Mouse (Mus musculus): ENCODE results near the gene Prkd2. TPM values are rescaled to one million over a fixed set of nuclear protein-coding genes. Genes with fewer than 3 reads are reported as not detected.
A peak's percentile ranks its signal among the peaks of the same experiment; 100 is the strongest.

Gene Prkd2
- polyA plus RNA-seq, 1 experiment: 5.5 TPM

DNA sequence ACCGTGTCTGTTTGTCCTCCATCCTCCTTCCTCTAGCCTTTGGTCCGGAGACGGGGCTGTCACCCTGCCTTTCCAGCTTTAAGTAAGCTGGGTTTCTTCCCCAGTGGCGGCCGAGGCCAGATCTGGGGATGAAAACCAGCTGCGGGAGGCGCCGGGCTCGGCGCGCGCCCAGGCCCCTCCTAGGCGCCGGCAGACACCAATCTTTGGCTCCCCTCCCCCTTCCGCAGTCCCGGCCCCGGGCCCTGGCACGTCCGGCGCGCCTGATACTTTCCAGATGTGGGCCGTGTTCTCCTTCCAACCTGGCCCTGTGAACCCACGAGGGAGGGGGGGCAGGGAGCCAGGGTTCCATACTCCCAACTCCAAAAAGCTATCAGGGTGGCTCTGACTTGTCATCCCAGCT lies 48.2 kb downstream of the Prkd2 start:
- Histone ChIP-seq H3ac (ENCODE audit: control insufficient read depth, insufficient read length, low read depth) (no peak overlapping the region), H3K27me3 (ENCODE audit: control insufficient read depth, insufficient read depth, insufficient read length) (no peaks in the 10 kb centered on the region), H3K36me3 (ENCODE audit: control insufficient read depth, insufficient read depth) (no peaks in the 10 kb centered on the region), H3K79me2 (ENCODE audit: control insufficient read depth, insufficient read depth) (no peaks in the 10 kb centered on the region), H3K4me3 (ENCODE audit: insufficient read depth, poor library complexity, severe bottlenecking) (no peak overlapping the region), H3K79me3 (ENCODE audit: low read depth) (no peaks in the 10 kb centered on the region)
- no peak for TF ChIP-seq CEBPB (IDR thresholded peaks at IDR 0.05; ENCODE audit: low read depth)
- TF ChIP-seq FOSL1 (IDR thresholded peaks at IDR 0.05; ENCODE audit: insufficient read depth, low read length, poor library complexity, severe bottlenecking): no peak
- TF ChIP-seq CTCF (IDR thresholded peaks at IDR 0.05; ENCODE audit: control insufficient read depth, insufficient read depth, insufficient read length): no peak
- TF ChIP-seq MAX (IDR thresholded peaks at IDR 0.05): no peak
- TF ChIP-seq USF1 (IDR thresholded peaks at IDR 0.05; ENCODE audit: low read depth): no peak
- TF ChIP-seq MYOD1 (IDR thresholded peaks at IDR 0.05; ENCODE audit: control insufficient read depth, insufficient read length, low read depth): no peak
- no peak for TF ChIP-seq MYOG (IDR thresholded peaks at IDR 0.05; ENCODE audit: control insufficient read depth, extremely low read depth, insufficient read length)

DNA sequence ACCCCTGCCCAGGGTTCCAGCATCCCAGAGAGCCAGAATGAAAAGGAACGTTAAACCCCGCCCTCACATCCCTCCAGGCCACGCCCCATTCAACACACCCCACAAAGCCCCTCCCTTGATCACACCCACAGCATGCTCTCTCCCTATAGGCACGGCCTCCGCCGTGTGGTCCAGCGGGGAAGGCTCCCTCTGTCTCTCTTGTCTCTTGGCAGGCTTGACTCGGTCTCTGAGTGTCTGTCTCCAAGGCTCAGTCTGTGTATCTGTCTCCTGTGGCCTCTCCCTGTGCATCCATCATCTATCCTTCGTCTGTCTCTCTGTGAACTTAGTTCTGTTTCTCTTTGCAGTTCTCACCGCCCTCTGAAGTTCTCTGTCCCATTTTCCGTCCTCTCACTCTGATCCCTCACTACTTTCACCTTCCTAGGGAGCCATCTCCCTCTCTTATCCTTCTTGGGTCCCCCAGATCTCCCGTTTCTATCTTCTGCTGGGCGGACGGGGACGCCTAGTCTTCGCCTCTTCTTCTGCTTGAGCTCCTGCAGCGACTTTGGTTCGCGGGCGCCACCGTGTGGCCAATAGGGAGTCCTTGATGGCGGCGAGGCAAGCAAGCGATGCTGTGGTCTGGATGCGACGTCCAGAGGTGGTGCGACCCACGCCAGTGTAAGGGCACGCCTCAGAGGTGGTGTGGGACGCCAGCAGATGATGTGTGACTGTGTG lies 49.1 kb downstream of the Prkd2 start, which contains the start of gene Gng8:
Gene Gng8 (plus strand): TSS at position 146 of the 711 bp plus-strand sequence.
- Histone ChIP-seq H3K79me2 (ENCODE audit: control insufficient read depth, insufficient read depth) (no peaks in the 10 kb centered on the region), H3K27me3 (ENCODE audit: control insufficient read depth, insufficient read depth, insufficient read length) (no peaks in the 10 kb centered on the region), H3K36me3 (ENCODE audit: control insufficient read depth, insufficient read depth) (no peaks in the 10 kb centered on the region), H3ac (ENCODE audit: control insufficient read depth, insufficient read length, low read depth) (peak within 1 kb of the TSS; percentile 27), H3K4me3 (ENCODE audit: insufficient read depth, poor library complexity, severe bottlenecking) (peak within 1 kb of the TSS; percentile 29), H3K79me3 (ENCODE audit: low read depth) (no peaks in the 10 kb centered on the region)
- TF ChIP-seq FOSL1 (IDR thresholded peaks at IDR 0.05; ENCODE audit: insufficient read depth, low read length, poor library complexity, severe bottlenecking) (no peak), MYOD1 (IDR thresholded peaks at IDR 0.05; ENCODE audit: control insufficient read depth, insufficient read length, low read depth) (no peak), MAX (IDR thresholded peaks at IDR 0.05) (no peak), CEBPB (IDR thresholded peaks at IDR 0.05; ENCODE audit: low read depth) (no peak), MYOG (IDR thresholded peaks at IDR 0.05; ENCODE audit: control insufficient read depth, extremely low read depth, insufficient read length) (no peak), USF1 (IDR thresholded peaks at IDR 0.05; ENCODE audit: low read depth) (no peak), CTCF (IDR thresholded peaks at IDR 0.05; ENCODE audit: control insufficient read depth, insufficient read depth, insufficient read length) (peak; percentile 93)

DNA sequence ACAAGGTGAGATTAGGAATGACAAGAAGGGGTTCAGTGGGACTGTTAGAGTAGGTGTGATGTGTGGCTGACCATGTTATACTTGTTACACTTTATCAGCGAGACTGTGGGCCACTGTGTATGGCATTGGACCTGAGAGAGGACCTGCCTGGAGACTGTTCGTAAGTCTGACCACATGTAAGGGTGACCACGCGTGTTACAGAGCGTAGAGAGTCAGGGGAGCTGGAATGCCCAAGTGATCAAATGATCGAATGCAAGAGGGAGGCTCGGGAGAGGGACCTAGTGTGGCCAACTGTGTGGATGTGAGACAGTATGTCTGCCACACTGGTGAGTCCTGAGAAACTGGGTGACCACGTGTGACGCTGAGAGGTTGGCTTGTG lies 49.6 kb downstream of the Prkd2 start:
- H3ac ChIP-seq (ENCODE audit: control insufficient read depth, insufficient read length, low read depth): peak overlapping the region; percentile 27
- no peaks in the 10 kb centered on the region for H3K79me2 ChIP-seq (ENCODE audit: control insufficient read depth, insufficient read depth)
- H3K36me3 ChIP-seq (ENCODE audit: control insufficient read depth, insufficient read depth): no peaks in the 10 kb centered on the region
- no peaks in the 10 kb centered on the region for H3K79me3 ChIP-seq (ENCODE audit: low read depth)
- TF ChIP-seq CEBPB (IDR thresholded peaks at IDR 0.05; ENCODE audit: low read depth): no peak
- H3K4me3 ChIP-seq (ENCODE audit: insufficient read depth, poor library complexity, severe bottlenecking): no peak overlapping the region
- no peaks in the 10 kb centered on the region for H3K27me3 ChIP-seq (ENCODE audit: control insufficient read depth, insufficient read depth, insufficient read length)

DNA sequence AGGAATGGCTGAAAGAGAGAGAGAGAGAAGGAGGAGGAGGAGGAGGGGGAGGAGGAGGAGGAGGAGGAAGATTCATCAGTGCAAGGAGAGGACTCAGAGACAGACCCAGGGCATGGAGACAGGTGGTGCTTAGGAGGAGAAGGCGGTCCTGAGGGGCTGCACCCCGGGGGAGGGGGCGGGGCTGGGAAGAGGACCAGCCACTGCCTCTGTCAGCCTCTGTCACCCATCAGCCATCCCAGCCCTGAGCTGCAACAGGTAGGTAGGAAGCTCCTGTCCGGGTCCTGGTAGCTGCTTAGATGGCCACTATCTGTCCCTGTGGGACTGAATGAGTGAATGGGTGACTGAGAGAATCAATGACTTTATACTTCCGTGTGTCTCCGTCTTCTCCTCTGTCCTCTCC lies 50.9 kb downstream of the Prkd2 start:
- H3K4me3 ChIP-seq (ENCODE audit: insufficient read depth, poor library complexity, severe bottlenecking): no peak overlapping the region
- no peak overlapping the region for H3ac ChIP-seq (ENCODE audit: control insufficient read depth, insufficient read length, low read depth)
- no peaks in the 10 kb centered on the region for H3K79me3 ChIP-seq (ENCODE audit: low read depth)
- H3K36me3 ChIP-seq (ENCODE audit: control insufficient read depth, insufficient read depth): no peaks in the 10 kb centered on the region
- no peak for TF ChIP-seq CEBPB (IDR thresholded peaks at IDR 0.05; ENCODE audit: low read depth)
- no peak for TF ChIP-seq MYOG (IDR thresholded peaks at IDR 0.05; ENCODE audit: control insufficient read depth, extremely low read depth, insufficient read length)
- no peaks in the 10 kb centered on the region for H3K79me2 ChIP-seq (ENCODE audit: control insufficient read depth, insufficient read depth)
- no peaks in the 10 kb centered on the region for H3K27me3 ChIP-seq (ENCODE audit: control insufficient read depth, insufficient read depth, insufficient read length)

DNA sequence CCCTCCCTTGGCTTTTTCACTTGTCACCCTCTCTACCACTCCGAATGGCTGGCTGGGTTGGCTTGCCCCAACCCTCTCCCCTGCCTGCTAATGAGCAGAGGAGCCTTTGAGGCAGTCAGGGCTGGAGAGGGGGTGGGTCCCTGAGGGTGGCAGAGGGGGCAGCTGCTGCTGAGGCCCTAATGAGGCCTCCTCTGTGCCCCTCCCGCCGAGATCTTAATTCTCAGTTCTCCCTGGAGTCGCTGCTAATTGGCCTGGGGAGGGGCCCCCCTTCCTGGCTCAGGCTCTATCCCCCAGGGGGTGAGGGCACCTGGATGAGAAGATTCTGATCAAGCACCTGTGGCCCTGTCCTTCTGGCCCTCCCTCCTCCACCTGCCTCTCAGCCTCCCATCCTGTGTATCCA lies 51.6 kb downstream of the Prkd2 start:
- no peaks in the 10 kb centered on the region for H3K79me3 ChIP-seq (ENCODE audit: low read depth)
- H3K36me3 ChIP-seq (ENCODE audit: control insufficient read depth, insufficient read depth): no peaks in the 10 kb centered on the region
- no peaks in the 10 kb centered on the region for H3K79me2 ChIP-seq (ENCODE audit: control insufficient read depth, insufficient read depth)
- H3K4me3 ChIP-seq (ENCODE audit: insufficient read depth, poor library complexity, severe bottlenecking): peak overlapping the region; percentile 2
- no peak overlapping the region for H3ac ChIP-seq (ENCODE audit: control insufficient read depth, insufficient read length, low read depth)
- no peaks in the 10 kb centered on the region for H3K27me3 ChIP-seq (ENCODE audit: control insufficient read depth, insufficient read depth, insufficient read length)
- TF ChIP-seq MYOG (IDR thresholded peaks at IDR 0.05; ENCODE audit: control insufficient read depth, extremely low read depth, insufficient read length) (no peak), FOSL1 (IDR thresholded peaks at IDR 0.05; ENCODE audit: insufficient read depth, low read length, poor library complexity, severe bottlenecking) (no peak), MYOD1 (IDR thresholded peaks at IDR 0.05; ENCODE audit: control insufficient read depth, insufficient read length, low read depth) (no peak), CEBPB (IDR thresholded peaks at IDR 0.05; ENCODE audit: low read depth) (no peak), CTCF (IDR thresholded peaks at IDR 0.05; ENCODE audit: control insufficient read depth, insufficient read depth, insufficient read length) (no peak), MAX (IDR thresholded peaks at IDR 0.05) (no peak), USF1 (IDR thresholded peaks at IDR 0.05; ENCODE audit: low read depth) (no peak)

DNA sequence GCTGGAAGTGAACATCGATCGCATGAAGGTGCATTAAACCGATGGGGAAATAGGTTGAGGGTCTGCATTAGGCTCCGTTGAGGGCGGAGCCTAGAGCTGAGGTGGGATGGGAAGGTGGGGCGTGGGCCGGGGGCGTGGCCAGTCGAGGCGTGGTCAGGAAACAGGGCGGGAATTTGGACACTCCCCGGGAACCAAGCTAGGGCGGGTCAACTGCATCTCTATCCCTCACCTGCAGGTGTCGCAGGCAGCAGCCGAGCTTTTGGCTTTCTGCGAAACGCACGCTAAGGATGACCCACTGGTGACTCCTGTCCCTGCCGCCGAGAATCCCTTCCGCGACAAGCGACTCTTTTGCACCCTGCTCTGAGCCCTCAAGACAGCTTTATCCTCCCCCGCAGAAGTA lies 52.3 kb downstream of the Prkd2 start:
- Histone ChIP-seq H3ac (ENCODE audit: control insufficient read depth, insufficient read length, low read depth) (peak overlapping the region; percentile 15), H3K4me3 (ENCODE audit: insufficient read depth, poor library complexity, severe bottlenecking) (no peak overlapping the region), H3K27me3 (ENCODE audit: control insufficient read depth, insufficient read depth, insufficient read length) (no peaks in the 10 kb centered on the region), H3K79me2 (ENCODE audit: control insufficient read depth, insufficient read depth) (no peaks in the 10 kb centered on the region), H3K36me3 (ENCODE audit: control insufficient read depth, insufficient read depth) (no peaks in the 10 kb centered on the region), H3K79me3 (ENCODE audit: low read depth) (no peaks in the 10 kb centered on the region)
- TF ChIP-seq MAX (IDR thresholded peaks at IDR 0.05) (no peak), CEBPB (IDR thresholded peaks at IDR 0.05; ENCODE audit: low read depth) (no peak), CTCF (IDR thresholded peaks at IDR 0.05; ENCODE audit: control insufficient read depth, insufficient read depth, insufficient read length) (peak; percentile 86), USF1 (IDR thresholded peaks at IDR 0.05; ENCODE audit: low read depth) (no peak), MYOG (IDR thresholded peaks at IDR 0.05; ENCODE audit: control insufficient read depth, extremely low read depth, insufficient read length) (no peak), FOSL1 (IDR thresholded peaks at IDR 0.05; ENCODE audit: insufficient read depth, low read length, poor library complexity, severe bottlenecking) (no peak), MYOD1 (IDR thresholded peaks at IDR 0.05; ENCODE audit: control insufficient read depth, insufficient read length, low read depth) (no peak)

All from C2C12 (cell line).